Mouse (Mus musculus): ENCODE measurements around the gene Olfr654. TPM values are rescaled to one million over a fixed set of nuclear protein-coding genes. Genes with fewer than 3 reads are reported as not detected.

The Olfr654 gene
- total and polyA plus RNA-seq, 3 experiments, result not detected

GRCm38 (mm10) chr7:104603173-104603572, 16.3 kb downstream of the Olfr654 start:
- no peaks in the 10 kb centered on the region for H3K79me2 ChIP-seq (replicated peaks; ENCODE audit: control insufficient read depth, extremely low read depth, insufficient read depth, poor library complexity, severe bottlenecking)
- H3K9ac ChIP-seq (ENCODE audit: insufficient read depth, low read depth), result no peak overlapping the region
- H3K4me1 ChIP-seq (ENCODE audit: control insufficient read depth in 1 of 2, insufficient read depth in 2 of 2), result no peaks in the 10 kb centered on the region
- dilution Hi-C loops (cut with MboI; ENCODE audit: extremely low pct_ligation_motif_present, extremely low pct_unique_long_range_greater_than_20kb, low sequenced_read_pairs), result no loop called here
- DNase-seq (ENCODE audit: extremely low read depth), result peak; percentile 70
- H3K36me3 ChIP-seq (replicated peaks in 1 of 2; ENCODE audit: control insufficient read depth in 1 of 2, insufficient read depth in 1 of 2, low read length in 1 of 2), result no peaks in the 10 kb centered on the region
- H3K27ac ChIP-seq (ENCODE audit: insufficient read depth, low read depth), result no peak overlapping the region
- no peaks in the 10 kb centered on the region for H3K27me3 ChIP-seq (replicated peaks)
- H3K9me3 ChIP-seq (replicated peaks; ENCODE audit: low read length), result no peaks in the 10 kb centered on the region
- TF ChIP-seq SMC3 (IDR thresholded peaks at IDR 0.05; ENCODE audit: low read depth, low read length) (peak; percentile 75), RAD21 (IDR thresholded peaks at IDR 0.05; ENCODE audit: low read depth, low read length) (peak; percentile 80), PAX5 (IDR thresholded peaks at IDR 0.05; ENCODE audit: low read length) (no peak), MXI1 (IDR thresholded peaks at IDR 0.05; ENCODE audit: low read depth, low read length) (no peak), E2F4 (IDR thresholded peaks at IDR 0.05; ENCODE audit: insufficient replicate concordance, low read depth, low read length) (no peak), BHLHE40 (IDR thresholded peaks at IDR 0.05; ENCODE audit: low read depth, low read length) (peak; percentile 98), MYC (IDR thresholded peaks at IDR 0.05; ENCODE audit: low read depth, low read length) (peak; percentile 84), CTCF (conservative IDR thresholded peaks at IDR 0.05 in 1 of 2, IDR thresholded peaks at IDR 0.05 in 1 of 2; ENCODE audit: low read depth in 2 of 2, low read length in 2 of 2) (peak; percentile 82 to 96), MAX (IDR thresholded peaks at IDR 0.05; ENCODE audit: low read length) (peak; percentile 72)
- in situ Hi-C loops (cut with MboI; ENCODE audit: low pct_ligation_motif_present, low pct_unique_long_range_greater_than_20kb, low sequenced_read_pairs), result no loop called here
- no peak overlapping the region for H3K4me3 ChIP-seq (replicated peaks in 1 of 3; ENCODE audit: low read depth in 2 of 3, low read length in 2 of 3, poor library complexity in 1 of 3)
- H3K4me2 ChIP-seq (ENCODE audit: insufficient read depth, low read depth, poor library complexity, severe bottlenecking), result no peak overlapping the region

- H3K36me3 ChIP-seq (replicated peaks in 1 of 2; ENCODE audit: control insufficient read depth in 1 of 2, insufficient read depth in 1 of 2, low read length in 1 of 2), result no peaks in the 10 kb centered on the region
- no peak overlapping the region for H3K9ac ChIP-seq (ENCODE audit: insufficient read depth, low read depth)
- dilution Hi-C loops (cut with MboI; ENCODE audit: extremely low pct_ligation_motif_present, extremely low pct_unique_long_range_greater_than_20kb, low sequenced_read_pairs) (no loop called here), in situ Hi-C loops (cut with MboI; ENCODE audit: low pct_ligation_motif_present, low pct_unique_long_range_greater_than_20kb, low sequenced_read_pairs) (no loop called here)
- H3K27ac ChIP-seq (ENCODE audit: insufficient read depth, low read depth), result no peak overlapping the region
- DNase-seq (ENCODE audit: extremely low read depth), result no peak
- H3K9me3 ChIP-seq (replicated peaks; ENCODE audit: low read length), result no peaks in the 10 kb centered on the region
- H3K27me3 ChIP-seq (replicated peaks), result no peaks in the 10 kb centered on the region
- H3K4me2 ChIP-seq (ENCODE audit: insufficient read depth, low read depth, poor library complexity, severe bottlenecking), result no peak overlapping the region
- H3K4me1 ChIP-seq (ENCODE audit: control insufficient read depth in 1 of 2, insufficient read depth in 2 of 2), result no peaks in the 10 kb centered on the region
- no peak for TF ChIP-seq POLR2A (IDR thresholded peaks at IDR 0.05; ENCODE audit: low read depth, low read length)
- no peak for TF ChIP-seq ZC3H11A (IDR thresholded peaks at IDR 0.05; ENCODE audit: low read depth, low read length)
- TF ChIP-seq MAFK (IDR thresholded peaks at IDR 0.05; ENCODE audit: insufficient replicate concordance, low read length), result no peak
- TF ChIP-seq CHD1 (IDR thresholded peaks at IDR 0.05; ENCODE audit: low read depth, low read length), result no peak
- no peak for TF ChIP-seq EP300 (IDR thresholded peaks at IDR 0.05; ENCODE audit: low read length)
- no peak for TF ChIP-seq POLR2AphosphoS2 (IDR thresholded peaks at IDR 0.05; ENCODE audit: low read depth, low read length)
- no peak for TF ChIP-seq JUND (conservative IDR thresholded peaks at IDR 0.05; ENCODE audit: low read depth, low read length)
- no peak for TF ChIP-seq BHLHE40 (IDR thresholded peaks at IDR 0.05; ENCODE audit: low read depth, low read length)
- no peak overlapping the region for H3K4me3 ChIP-seq (replicated peaks in 1 of 3; ENCODE audit: low read depth in 2 of 3, low read length in 2 of 3, poor library complexity in 1 of 3)
- no peaks in the 10 kb centered on the region for H3K79me2 ChIP-seq (replicated peaks; ENCODE audit: control insufficient read depth, extremely low read depth, insufficient read depth, poor library complexity, severe bottlenecking)
These were observed 17.9 kb downstream of the Olfr654 start for GRCm38 (mm10) chr7:104604727-104605126.

GRCm38 (mm10) chr7:104613655-104614054, 26.8 kb downstream of the Olfr654 start, which contains the start of gene Olfr656:
Olfr656 (plus strand) TSS chr7:104613955.
- no peak for DNase-seq (ENCODE audit: extremely low read depth)
- H3K27me3 ChIP-seq (replicated peaks), result no peaks in the 10 kb centered on the region
- H3K79me2 ChIP-seq (replicated peaks; ENCODE audit: control insufficient read depth, extremely low read depth, insufficient read depth, poor library complexity, severe bottlenecking), result no peaks in the 10 kb centered on the region
- no peak within 1 kb of the TSS for H3K9ac ChIP-seq (ENCODE audit: insufficient read depth, low read depth)
- no peak within 1 kb of the TSS for H3K4me2 ChIP-seq (ENCODE audit: insufficient read depth, low read depth, poor library complexity, severe bottlenecking)
- H3K4me1 ChIP-seq (ENCODE audit: control insufficient read depth in 1 of 2, insufficient read depth in 2 of 2), result peaks cover 0 to 6% of the 10 kb centered on the region in 2 experiments; a peak in 2 of 4 replicates
- dilution Hi-C loops (cut with MboI; ENCODE audit: extremely low pct_ligation_motif_present, extremely low pct_unique_long_range_greater_than_20kb, low sequenced_read_pairs) (no loop called here), in situ Hi-C loops (cut with MboI; ENCODE audit: low pct_ligation_motif_present, low pct_unique_long_range_greater_than_20kb, low sequenced_read_pairs) (no loop called here)
- no peak within 1 kb of the TSS for H3K4me3 ChIP-seq (replicated peaks in 1 of 3; ENCODE audit: low read depth in 2 of 3, low read length in 2 of 3, poor library complexity in 1 of 3)
- no peaks in the 10 kb centered on the region for H3K9me3 ChIP-seq (replicated peaks; ENCODE audit: low read length)
- TF ChIP-seq MAX (IDR thresholded peaks at IDR 0.05; ENCODE audit: low read length) (no peak), POLR2A (IDR thresholded peaks at IDR 0.05; ENCODE audit: low read depth, low read length) (no peak), KAT2A (IDR thresholded peaks at IDR 0.05; ENCODE audit: insufficient replicate concordance, low read length) (no peak), USF2 (conservative IDR thresholded peaks at IDR 0.05; ENCODE audit: low read depth, low read length) (no peak), TCF12 (IDR thresholded peaks at IDR 0.05; ENCODE audit: low read depth, low read length) (no peak), EP300 (IDR thresholded peaks at IDR 0.05; ENCODE audit: low read length) (no peak), HCFC1 (IDR thresholded peaks at IDR 0.05; ENCODE audit: low read depth, low read length) (no peak), E2F4 (IDR thresholded peaks at IDR 0.05; ENCODE audit: insufficient replicate concordance, low read depth, low read length) (no peak), JUN (IDR thresholded peaks at IDR 0.05; ENCODE audit: insufficient read depth, low read depth, low read length) (no peak), TBP (conservative IDR thresholded peaks at IDR 0.05; ENCODE audit: low read depth, low read length) (no peak), GABPA (IDR thresholded peaks at IDR 0.05; ENCODE audit: insufficient replicate concordance, low read depth, low read length) (no peak), ZNF384 (IDR thresholded peaks at IDR 0.05; ENCODE audit: low read depth, low read length) (no peak), POLR2AphosphoS2 (IDR thresholded peaks at IDR 0.05; ENCODE audit: low read depth, low read length) (no peak), SIN3A (IDR thresholded peaks at IDR 0.05; ENCODE audit: low read length) (no peak)
- no peak within 1 kb of the TSS for H3K27ac ChIP-seq (ENCODE audit: insufficient read depth, low read depth)
- H3K36me3 ChIP-seq (replicated peaks in 1 of 2; ENCODE audit: control insufficient read depth in 1 of 2, insufficient read depth in 1 of 2, low read length in 1 of 2), result no peaks in the 10 kb centered on the region
